Mouse (Mus musculus): ENCODE measurements at regions not wholly inside any gene's neighbourhood (a gene's known extent, or its start where the extent isn't known, plus 50 kb on each side); places are given as distances from the start of the nearest gene placed in this dataset.

GRCm38 (mm10) chr8:89317514-89318289, 273.7 kb upstream of the Sall1 start:
- TF ChIP-seq POLR2A (IDR thresholded peaks at IDR 0.05; ENCODE audit: low read depth, low read length) (no peak), CTCF (conservative IDR thresholded peaks at IDR 0.05; ENCODE audit: insufficient read depth, insufficient read length, low read depth, low read length) (no peak)

All from kidney, adult 2 months (tissue).